Mouse (Mus musculus): ENCODE results near the gene Chmp1a. TPM values are rescaled to one million over a fixed set of nuclear protein-coding genes. Genes with fewer than 3 reads are reported as not detected.

Chmp1a gene
- total RNA-seq, 2 experiments from 2014 or later: 57.2 to 68.0 TPM

DNA sequence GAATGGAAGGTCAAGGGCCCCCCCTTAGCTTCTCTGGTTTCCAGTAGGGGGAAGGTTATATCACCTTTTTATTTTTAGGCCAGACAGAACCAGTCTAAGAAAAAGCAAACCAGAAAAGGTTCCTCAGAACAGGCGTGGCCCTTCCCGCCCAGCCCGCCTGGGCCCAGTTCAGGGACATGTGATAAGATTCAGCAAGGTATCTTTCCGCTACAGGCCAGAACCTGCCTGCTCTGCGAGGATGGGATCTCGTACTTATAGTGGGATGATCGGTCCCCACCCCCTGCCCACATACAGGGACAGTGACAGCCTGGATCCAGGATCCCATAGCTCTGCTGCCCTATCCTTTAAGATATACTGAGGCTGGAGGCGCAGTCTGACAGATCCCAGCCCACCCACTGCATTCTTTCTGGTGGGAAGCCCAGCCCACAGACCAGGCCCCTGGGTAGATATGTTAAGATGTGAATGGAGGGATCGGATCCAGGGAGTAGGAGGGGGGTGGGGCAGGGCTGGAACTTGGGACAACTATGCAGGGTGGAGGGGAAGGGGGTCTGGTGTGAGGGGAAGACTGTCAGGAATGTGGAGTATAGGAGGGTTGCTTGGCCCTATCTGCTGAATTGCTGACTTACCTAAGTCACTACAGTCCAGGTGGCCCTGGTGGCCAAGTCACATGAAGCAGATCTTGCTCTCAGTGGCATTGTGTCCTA is 56.3 kb downstream of the Chmp1a start:
- DNase-seq (ENCODE audit: low spot score): no peak

DNA sequence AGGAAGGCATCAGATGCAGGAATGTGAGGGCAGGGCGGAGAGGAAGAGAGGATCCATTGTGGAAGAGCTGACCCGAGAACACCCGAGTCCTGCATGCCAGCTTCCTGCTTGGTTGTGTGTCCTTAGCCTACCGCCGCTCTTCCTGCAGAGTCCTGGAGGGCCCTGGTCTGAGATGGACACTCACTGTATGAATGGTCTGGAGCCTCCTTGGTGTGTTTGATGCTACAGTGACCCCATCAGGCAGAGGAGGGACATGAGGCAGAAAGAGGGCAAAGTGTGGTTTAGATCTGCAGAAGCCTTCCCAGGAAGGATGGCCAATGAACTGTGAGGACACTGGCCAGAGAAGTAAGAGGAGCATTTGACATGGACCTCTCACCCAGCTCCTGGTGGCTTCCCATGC is 57.4 kb downstream of the Chmp1a start:
- DNase-seq (ENCODE audit: low spot score): no peak

Other genes with a start within 250 kb of the Chmp1a start
- gene Ankrd11, start 170.5 kb downstream of the Chmp1a start, total RNA-seq (2021): 10 to 100 TPM; 61.1 to 68.9 TPM
- gene Spg7, start 149.8 kb downstream of the Chmp1a start, total RNA-seq (2021): 10 to 100 TPM; 73.9 to 77.4 TPM
- 100 to 1,000 TPM; 432 to 435 TPM for gene Rpl13, start 110.4 kb downstream of the Chmp1a start, total RNA-seq (2021)
- under 1 TPM in 1 of 2 experiments, not detected in 1; 0.14 TPM for gene Cpne7, start 95.4 kb downstream of the Chmp1a start, total RNA-seq (2021)
- 1 to 10 TPM; 1.7 to 2.2 TPM for gene Sult5a1, start 54.4 kb downstream of the Chmp1a start, total RNA-seq (2021)
- gene Dpep1, start 26.5 kb downstream of the Chmp1a start, total RNA-seq (2021): 10 to 100 TPM in 1 of 2 experiments, 1 to 10 TPM in 1; 8.9 to 14.4 TPM
- gene Spata33, start 69 bp upstream of the Chmp1a start, total RNA-seq (2021): 1 to 10 TPM in 1 of 2 experiments, under 1 TPM in 1; 0.83 to 2.1 TPM
- 10 to 100 TPM; 11.6 to 12.1 TPM for gene Cdk10, start 12.1 kb upstream of the Chmp1a start, total RNA-seq (2021)
- gene Spata2l, start 23.5 kb upstream of the Chmp1a start, total RNA-seq (2021): 1 to 10 TPM; 1.1 to 1.7 TPM
- 1 to 10 TPM; 5.1 to 5.2 TPM for gene Zfp276, start 41.4 kb upstream of the Chmp1a start, total RNA-seq (2021)
- 10 to 100 TPM; 17.2 to 18.8 TPM for gene Vps9d1, start 41.6 kb upstream of the Chmp1a start, total RNA-seq (2021)
- not detected for gene Fanca, start 105.8 kb upstream of the Chmp1a start, total RNA-seq (2021)
- under 1 TPM in 1 of 2 experiments, not detected in 1; 0.09 TPM for gene Spire2, start 120.0 kb upstream of the Chmp1a start, total RNA-seq (2021)
- 100 to 1,000 TPM; 128 to 130 TPM for gene Tcf25, start 161.0 kb upstream of the Chmp1a start, total RNA-seq (2021)
- gene Mc1r, start 194.3 kb upstream of the Chmp1a start, total RNA-seq (2021): not detected
- gene Tubb3, start 198.7 kb upstream of the Chmp1a start, total RNA-seq (2021): not detected
- 10 to 100 TPM; 34.6 to 43.7 TPM for gene Def8, start 210.8 kb upstream of the Chmp1a start, total RNA-seq (2021)